Mouse (Mus musculus) embryonic facial prominence, embryonic 11.5 days (tissue): ENCODE data around the gene Gja4. TPM values are rescaled to one million over a fixed set of nuclear protein-coding genes. Genes with fewer than 3 reads are reported as not detected.

Source experiments
- ATAC-seq: fragments of 200-750 bp; cut with Nextera tagmentation; replicated peaks from 2 replicates; pipeline ENCODE4 v1.8.0; 2017; ENCODE audit warnings: low read depth; ENCODE audit not compliant: insufficient number of reproducible peaks, low FRiP score, low TSS enrichment
- DNase-seq: peaks from one replicate; pipeline ENCODE4 v3.0.0-alpha.2; 2015; ENCODE audit warnings: low spot score
- H3K27ac ChIP-seq: fragments of 300-500 bp; sonication (generic); replicated peaks from 2 replicates; pipeline ENCODE4 v1.5.1; 2014; ENCODE audit warnings: mild to moderate bottlenecking, low read depth, low read length, control low read depth
- H3K27me3 ChIP-seq: fragments of 300-500 bp; sonication (generic); 2 replicates; pipeline ENCODE4 v1.6.1; 2014; ENCODE audit warnings: mild to moderate bottlenecking, low read length, moderate library complexity, mixed read lengths; ENCODE audit not compliant: control insufficient read depth, insufficient read depth
- H3K36me3 ChIP-seq: fragments of 300-500 bp; sonication (generic); replicated peaks from 2 replicates; pipeline ENCODE4 v1.6.1; 2014; ENCODE audit warnings: low read depth, mild to moderate bottlenecking, low read length, moderate library complexity, mixed read lengths; ENCODE audit not compliant: control insufficient read depth, insufficient read depth
- H3K4me1 ChIP-seq: fragments of 300-500 bp; sonication (generic); 2 replicates; pipeline ENCODE4 v1.6.1; 2014; ENCODE audit warnings: low read length, mixed read lengths; ENCODE audit not compliant: control insufficient read depth, insufficient read depth
- H3K4me2 ChIP-seq: fragments of 300-500 bp; sonication (generic); 2 replicates; pipeline ENCODE4 v1.6.1; 2014; ENCODE audit warnings: low read depth, mild to moderate bottlenecking, control low read depth, low read length, moderate library complexity
- H3K4me3 ChIP-seq: fragments of 300-500 bp; sonication (generic); 2 replicates; pipeline ENCODE4 v1.5.1; 2014; ENCODE audit warnings: low read depth, low read length, control low read depth
- H3K9ac ChIP-seq: fragments of 300-500 bp; sonication (generic); replicated peaks from 2 replicates; pipeline ENCODE4 v1.6.1; 2014; ENCODE audit warnings: mild to moderate bottlenecking, control low read depth, low read length
- H3K9me3 ChIP-seq: fragments of 300-500 bp; sonication (generic); replicated peaks from 2 replicates; pipeline ENCODE4 v1.6.1; 2016; ENCODE audit warnings: mild to moderate bottlenecking, low read length, inconsistent platforms, mixed read lengths; ENCODE audit not compliant: control insufficient read depth
- WGBS: fragments of 180-500 bp; shearing (Covaris S2); extraction: QIAGEN DNeasy Blood & Tissue Kit; methylation state at CpG from one replicate; pipeline ENCODE4 v1.1.7; 2014; 5-methylcytosine and 5-hydroxymethylcytosine counted together
- polyA plus RNA-seq: library from polyadenylated mRNA; unstranded; fragments of >200 nt; fragmentation: Nextera tagmentation; extraction: Ambion mirVana; gene quantifications from 2 replicates; pipeline ENCODE4 v1.2.1, GENCODE M21; 2014

Gja4 gene
- polyA plus RNA-seq, 1 experiment from 2014 or later, result 13.4 TPM

DNA sequence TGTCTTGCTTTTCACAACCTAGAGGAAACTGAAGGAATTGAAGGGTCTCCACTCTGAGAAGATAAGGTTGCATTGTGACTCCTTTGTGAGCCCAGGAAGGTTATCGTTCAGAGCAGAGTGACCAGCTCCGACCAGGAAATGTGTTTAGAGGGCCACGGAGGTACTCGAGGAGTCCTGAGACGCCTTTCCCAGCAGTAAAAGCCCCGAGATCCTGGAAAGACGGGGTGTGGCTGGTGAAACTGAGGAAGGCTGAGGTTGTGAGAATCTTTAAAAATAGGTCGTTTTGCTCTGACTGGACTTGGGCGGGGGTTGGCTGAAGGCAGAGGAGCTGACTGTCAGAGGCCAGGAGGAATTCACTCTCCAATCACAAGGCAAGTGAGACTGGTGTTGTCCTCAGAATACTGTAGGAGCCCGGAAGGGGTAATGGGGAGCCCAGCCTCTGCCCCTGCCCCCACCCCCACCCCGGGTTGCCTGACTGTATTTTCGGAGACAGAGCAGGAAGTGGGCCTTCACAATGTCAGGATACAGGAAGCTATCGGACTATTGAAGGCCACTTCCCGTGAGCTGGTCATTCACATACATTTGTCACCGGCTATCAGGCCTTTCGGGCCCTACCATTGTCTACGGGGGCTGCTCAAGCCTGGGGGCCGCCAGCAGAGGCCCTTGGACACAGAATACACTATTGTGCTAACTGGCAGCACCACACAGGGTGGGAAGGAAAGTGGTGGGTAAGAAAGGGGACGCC, 50.2 kb downstream of the Gja4 start:
- H3K4me2 ChIP-seq, result no peak overlapping the region
- H3K27me3 ChIP-seq, result no peaks in the 10 kb centered on the region
- no peak overlapping the region for H3K27ac ChIP-seq
- no peak overlapping the region for H3K4me3 ChIP-seq
- DNase-seq, result no peak
- no peaks in the 10 kb centered on the region for H3K4me1 ChIP-seq
- H3K36me3 ChIP-seq, result no peaks in the 10 kb centered on the region
- WGBS, result 64% methylated on average over 19 of the region's 19 CpGs
- no peak for ATAC-seq
- no peak overlapping the region for H3K9ac ChIP-seq
- H3K9me3 ChIP-seq, result no peaks in the 10 kb centered on the region

DNA sequence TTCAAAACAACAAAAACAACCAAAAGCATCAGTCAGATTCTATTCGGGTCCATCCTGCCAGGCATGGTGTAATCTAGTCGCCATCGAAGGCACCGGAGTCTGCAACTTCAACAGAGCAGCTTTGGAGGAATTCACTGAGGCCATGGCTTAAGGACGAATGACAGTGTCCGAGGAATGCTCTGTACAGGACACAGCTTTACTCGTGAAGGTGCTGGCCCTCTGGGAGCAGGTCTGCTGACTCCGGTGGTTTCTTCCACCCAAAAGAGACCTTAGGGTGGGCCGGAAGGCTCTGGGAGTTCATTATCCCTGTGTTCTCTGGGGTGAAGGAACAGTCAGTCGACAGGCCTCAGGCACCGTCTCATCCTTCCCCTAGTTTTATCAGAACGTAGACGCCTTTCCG, 52.2 kb downstream of the Gja4 start:
- no peaks in the 10 kb centered on the region for H3K9me3 ChIP-seq
- ATAC-seq, result no peak
- DNase-seq, result no peak
- WGBS, result 88% methylated on average over 14 of the region's 14 CpGs
- no peaks in the 10 kb centered on the region for H3K4me1 ChIP-seq
- H3K27me3 ChIP-seq, result no peaks in the 10 kb centered on the region
- H3K4me2 ChIP-seq, result no peak overlapping the region
- no peak overlapping the region for H3K9ac ChIP-seq
- no peak overlapping the region for H3K4me3 ChIP-seq
- no peaks in the 10 kb centered on the region for H3K36me3 ChIP-seq
- no peak overlapping the region for H3K27ac ChIP-seq

Other genes with a start within 250 kb of the Gja4 start
- gene Zmym6, start 236.7 kb downstream of the Gja4 start, polyA plus RNA-seq, result 27.0 and 27.7 TPM in 2 replicates
- 13.3 and 15.8 TPM in 2 replicates for gene Tmem35b, start 190.3 kb downstream of the Gja4 start, polyA plus RNA-seq
- gene Dlgap3, start 144.8 kb downstream of the Gja4 start, polyA plus RNA-seq, result 1.4 and 1.8 TPM in 2 replicates
- 49.5 and 56.0 TPM in 2 replicates for gene Smim12, start 70.3 kb downstream of the Gja4 start, polyA plus RNA-seq
- gene Gjb3, start 16.8 kb upstream of the Gja4 start, polyA plus RNA-seq, result 2.7 and 3.8 TPM in 2 replicates
- 0.18 and 0.20 TPM in 2 replicates for gene Gjb4, start 40.0 kb upstream of the Gja4 start, polyA plus RNA-seq
- 0.70 and 0.84 TPM in 2 replicates for gene Gjb5, start 44.1 kb upstream of the Gja4 start, polyA plus RNA-seq